Mouse (Mus musculus) forebrain, embryonic 14.5 days (tissue): ENCODE measurements around the gene Trrap. TPM values are rescaled to one million over a fixed set of nuclear protein-coding genes. Genes with fewer than 3 reads are reported as not detected.

Experiments used
- ATAC-seq: fragments of 200-750 bp; cut with Nextera tagmentation; 2 replicates; pipeline ENCODE4 v1.8.0; 2017; ENCODE audit warnings: mild to moderate bottlenecking, moderate library complexity
- DNase-seq: peaks from one replicate; pipeline ENCODE4 v3.0.0-alpha.2; 2015; ENCODE audit warnings: low spot score
- H3K27ac ChIP-seq: fragments of 300-500 bp; sonication (generic); 2 replicates; pipeline ENCODE4 v1.5.1; 2014; ENCODE audit warnings: low read depth, mild to moderate bottlenecking, control low read depth, low read length, moderate library complexity
- H3K27me3 ChIP-seq: fragments of 300-500 bp; sonication (generic); replicated peaks from 2 replicates; pipeline ENCODE4 v1.6.1; 2014; ENCODE audit warnings: low read length, control low read depth, mixed read lengths; ENCODE audit not compliant: control insufficient read depth, insufficient read depth
- H3K36me3 ChIP-seq: fragments of 300-500 bp; sonication (generic); 2 replicates; pipeline ENCODE4 v1.6.1; 2014; ENCODE audit warnings: low read length, control low read depth; ENCODE audit not compliant: control insufficient read depth, insufficient read depth
- H3K4me1 ChIP-seq: fragments of 300-500 bp; sonication (generic); 2 replicates; pipeline ENCODE4 v1.6.1; 2014; ENCODE audit warnings: antibody characterized with exemption, low read length, control low read depth; ENCODE audit not compliant: control insufficient read depth, insufficient read depth
- H3K4me2 ChIP-seq: fragments of 300-500 bp; sonication (generic); 2 replicates; pipeline ENCODE4 v1.6.1; 2014; ENCODE audit warnings: mild to moderate bottlenecking, control low read depth, low read length
- H3K4me3 ChIP-seq: fragments of 300-500 bp; sonication (generic); 2 replicates; pipeline ENCODE4 v1.5.1; 2014; ENCODE audit warnings: low read depth, low read length, control low read depth
- H3K9ac ChIP-seq: fragments of 300-500 bp; sonication (generic); 2 replicates; pipeline ENCODE4 v1.6.1; 2014; ENCODE audit warnings: mild to moderate bottlenecking, low read length, control low read depth, moderate library complexity
- H3K9me3 ChIP-seq: fragments of 300-500 bp; sonication (generic); replicated peaks from 2 replicates; pipeline ENCODE4 v1.6.1; 2016; ENCODE audit warnings: low read length, control low read depth, mixed read lengths; ENCODE audit not compliant: control insufficient read depth
- WGBS: fragments of 180-500 bp; shearing (Covaris S2); extraction: QIAGEN DNeasy Blood & Tissue Kit; methylation state at CpG from one replicate; pipeline ENCODE4 v1.1.7; 2014; 5-methylcytosine and 5-hydroxymethylcytosine counted together
- polyA plus RNA-seq: library from polyadenylated mRNA; unstranded; fragments of >200 nt; fragmentation: Nextera tagmentation; extraction: Ambion mirVana; gene quantifications from 2 replicates; pipeline ENCODE4 v1.2.1, GENCODE M21; 2014

The Trrap gene
- polyA plus RNA-seq, 1 experiment from 2014 or later, result 54.0 TPM

DNA sequence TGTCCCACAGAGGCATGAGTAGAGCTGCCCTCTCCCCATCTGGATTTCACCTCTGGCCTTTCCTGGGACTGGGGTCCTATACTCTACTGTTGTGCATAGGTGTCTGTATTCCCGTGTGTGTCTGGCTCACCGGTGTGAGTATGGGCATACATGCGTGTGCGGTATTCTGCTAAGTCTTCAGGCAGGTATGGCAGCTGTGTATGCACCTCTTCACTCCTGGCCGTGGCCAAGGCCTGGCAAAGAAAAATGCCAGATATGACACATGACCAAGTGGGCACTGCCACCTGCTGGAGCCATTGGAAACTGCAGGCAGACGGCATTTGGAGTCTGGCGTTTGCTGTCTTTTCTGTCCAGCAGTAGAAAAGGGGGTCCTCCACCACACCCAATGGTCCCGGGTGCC lies 32.6 kb upstream of the Trrap start:
- peak; percentile 76 for DNase-seq
- Histone ChIP-seq H3K4me3 (no peak overlapping the region), H3K4me1 (no peaks in the 10 kb centered on the region), H3K4me2 (no peak overlapping the region), H3K27ac (no peak overlapping the region), H3K9me3 (no peaks in the 10 kb centered on the region), H3K9ac (no peak overlapping the region), H3K36me3 (no peaks in the 10 kb centered on the region), H3K27me3 (no peaks in the 10 kb centered on the region)
- 32% methylated on average over 8 of the region's 8 CpGs for WGBS
- peak; percentile 55; the same call in 1 of the 2 replicates for ATAC-seq

DNA sequence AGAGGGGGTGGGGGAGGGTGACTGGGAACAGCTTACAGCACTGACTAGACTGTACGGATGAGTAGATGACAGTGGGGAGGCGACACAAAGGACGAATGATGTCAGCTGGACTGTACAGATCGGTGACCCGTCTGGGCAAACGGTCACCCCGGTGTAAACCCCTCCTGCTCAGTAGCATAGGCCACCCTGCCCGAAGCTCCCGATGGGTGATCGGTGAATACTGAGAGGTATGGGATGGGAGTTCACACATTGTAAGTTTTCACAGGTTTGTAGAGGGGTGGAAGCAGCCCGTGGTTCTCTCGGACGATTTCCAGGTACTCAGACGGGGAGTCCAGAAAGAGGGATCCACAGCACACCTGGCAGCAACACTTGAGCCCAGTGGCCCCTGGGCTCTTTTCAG lies 30.4 kb upstream of the Trrap start:
- no peak overlapping the region for H3K9ac ChIP-seq
- H3K36me3 ChIP-seq, result peaks cover 5% of the 10 kb centered on the region; the same call in 1 of the 2 replicates
- no peak overlapping the region for H3K27ac ChIP-seq
- H3K9me3 ChIP-seq, result no peaks in the 10 kb centered on the region
- DNase-seq (no peak), ATAC-seq (no peak)
- no peaks in the 10 kb centered on the region for H3K4me1 ChIP-seq
- no peak overlapping the region for H3K4me2 ChIP-seq
- 93% methylated on average over 14 of the region's 14 CpGs for WGBS
- no peak overlapping the region for H3K4me3 ChIP-seq
- H3K27me3 ChIP-seq, result no peaks in the 10 kb centered on the region

- no peak for DNase-seq
- ATAC-seq, result no peak
- WGBS, result 13% methylated on average over 5 of the region's 5 CpGs
- H3K4me1 ChIP-seq, result peaks cover under 1% of the 10 kb centered on the region; the same call in 1 of the 2 replicates
- no peak overlapping the region for H3K4me2 ChIP-seq
- H3K9me3 ChIP-seq, result no peaks in the 10 kb centered on the region
- no peaks in the 10 kb centered on the region for H3K27me3 ChIP-seq
- no peak overlapping the region for H3K27ac ChIP-seq
- H3K4me3 ChIP-seq, result no peak overlapping the region
- no peak overlapping the region for H3K9ac ChIP-seq
- H3K36me3 ChIP-seq, result peaks cover 8% of the 10 kb centered on the region; the same call in 1 of the 2 replicates
Observed at GRCm38 (mm10) chr5:144752432-144752831, 15.1 kb upstream of the Trrap start.

GRCm38 (mm10) chr5:144753041-144753440 lies 14.5 kb upstream of the Trrap start:
- Histone ChIP-seq H3K27ac (no peak overlapping the region), H3K27me3 (no peaks in the 10 kb centered on the region), H3K9ac (no peak overlapping the region), H3K4me2 (no peak overlapping the region), H3K4me1 (peaks cover 3% of the 10 kb centered on the region; the same call in 1 of the 2 replicates), H3K9me3 (no peaks in the 10 kb centered on the region), H3K4me3 (no peak overlapping the region), H3K36me3 (peaks cover 7% of the 10 kb centered on the region; the same call in 1 of the 2 replicates)
- DNase-seq, result peak; percentile 69
- WGBS, result 61% methylated on average over 7 of the region's 7 CpGs
- no peak for ATAC-seq

DNA sequence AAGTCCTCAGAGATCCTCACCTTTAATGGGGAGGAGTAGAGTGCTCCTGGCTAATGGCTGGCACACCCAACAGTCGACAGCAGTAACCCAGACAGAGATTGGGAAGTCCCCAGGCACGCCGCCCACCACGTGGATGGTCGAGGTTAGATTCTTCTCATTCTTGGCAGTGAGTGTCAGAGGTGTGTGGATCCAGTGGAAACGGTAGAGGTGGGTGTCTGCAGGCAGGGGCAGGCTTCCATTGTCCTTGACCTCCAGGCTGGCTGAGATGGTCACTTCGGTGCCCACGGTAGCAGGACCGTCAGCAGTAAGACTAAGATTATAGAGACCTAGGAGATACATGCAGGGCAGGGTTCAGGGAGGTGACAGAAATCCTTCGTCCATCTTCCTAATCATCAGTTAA lies 12.3 kb upstream of the Trrap start:
- Histone ChIP-seq H3K4me3 (no peak overlapping the region), H3K36me3 (no peaks in the 10 kb centered on the region), H3K9me3 (no peaks in the 10 kb centered on the region), H3K4me1 (peaks cover 11% of the 10 kb centered on the region; the same call in 1 of the 2 replicates), H3K27ac (no peak overlapping the region), H3K4me2 (no peak overlapping the region), H3K27me3 (no peaks in the 10 kb centered on the region), H3K9ac (no peak overlapping the region)
- DNase-seq (no peak), ATAC-seq (no peak)
- WGBS, result 88% methylated on average over 10 of the region's 10 CpGs

- 0 out of 2 replicates have a peak overlapping the region, but pooled peaks have one; percentile 80 for H3K27ac ChIP-seq
- no peak overlapping the region for H3K9ac ChIP-seq
- no peak overlapping the region for H3K4me2 ChIP-seq
- H3K4me3 ChIP-seq, result no peak overlapping the region
- no peaks in the 10 kb centered on the region for H3K9me3 ChIP-seq
- no peak for ATAC-seq
- peaks cover 11% of the 10 kb centered on the region; the same call in 1 of the 2 replicates for H3K4me1 ChIP-seq
- WGBS, result 92% methylated on average over 9 of the region's 9 CpGs
- DNase-seq, result no peak
- H3K36me3 ChIP-seq, result no peaks in the 10 kb centered on the region
- H3K27me3 ChIP-seq, result 0 out of 2 replicates have a peak, but pooled peaks cover 2% of the 10 kb centered on the region
Observed at GRCm38 (mm10) chr5:144757402-144757801, 10.1 kb upstream of the Trrap start.

DNA sequence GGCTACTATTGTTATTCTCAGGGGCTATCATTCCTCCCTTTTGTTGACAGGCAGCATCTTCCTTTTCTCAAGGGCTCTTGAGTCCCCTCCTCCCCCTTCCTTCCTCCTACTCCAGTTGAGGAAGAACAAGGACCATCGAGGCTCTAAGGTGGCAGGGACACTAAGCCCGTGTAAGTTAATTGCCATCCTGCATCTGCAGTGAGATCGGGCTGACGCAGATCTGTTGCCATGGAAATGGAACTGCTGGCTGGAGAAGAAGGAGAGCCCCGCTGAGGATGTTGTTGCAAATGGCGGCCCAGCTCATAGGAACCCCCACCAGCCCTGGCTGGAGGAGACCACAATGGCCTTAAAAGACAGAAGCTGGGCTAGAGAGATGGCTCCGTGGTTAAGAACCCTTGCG lies 9.1 kb upstream of the Trrap start:
- Histone ChIP-seq H3K9ac (peak overlapping the region; percentile 17; the same call in 1 of the 2 replicates), H3K27me3 (0 out of 2 replicates have a peak, but pooled peaks cover 5% of the 10 kb centered on the region), H3K36me3 (no peaks in the 10 kb centered on the region), H3K4me2 (peak overlapping the region; percentile 62), H3K4me1 (peaks cover 11% of the 10 kb centered on the region; the same call in 1 of the 2 replicates), H3K27ac (peak overlapping the region; percentile 80), H3K9me3 (no peaks in the 10 kb centered on the region), H3K4me3 (no peak overlapping the region)
- 6% methylated on average over 8 of the region's 8 CpGs for WGBS
- peak; percentile 83 for DNase-seq
- peak; percentile 68; the same call in 1 of the 2 replicates for ATAC-seq

DNA sequence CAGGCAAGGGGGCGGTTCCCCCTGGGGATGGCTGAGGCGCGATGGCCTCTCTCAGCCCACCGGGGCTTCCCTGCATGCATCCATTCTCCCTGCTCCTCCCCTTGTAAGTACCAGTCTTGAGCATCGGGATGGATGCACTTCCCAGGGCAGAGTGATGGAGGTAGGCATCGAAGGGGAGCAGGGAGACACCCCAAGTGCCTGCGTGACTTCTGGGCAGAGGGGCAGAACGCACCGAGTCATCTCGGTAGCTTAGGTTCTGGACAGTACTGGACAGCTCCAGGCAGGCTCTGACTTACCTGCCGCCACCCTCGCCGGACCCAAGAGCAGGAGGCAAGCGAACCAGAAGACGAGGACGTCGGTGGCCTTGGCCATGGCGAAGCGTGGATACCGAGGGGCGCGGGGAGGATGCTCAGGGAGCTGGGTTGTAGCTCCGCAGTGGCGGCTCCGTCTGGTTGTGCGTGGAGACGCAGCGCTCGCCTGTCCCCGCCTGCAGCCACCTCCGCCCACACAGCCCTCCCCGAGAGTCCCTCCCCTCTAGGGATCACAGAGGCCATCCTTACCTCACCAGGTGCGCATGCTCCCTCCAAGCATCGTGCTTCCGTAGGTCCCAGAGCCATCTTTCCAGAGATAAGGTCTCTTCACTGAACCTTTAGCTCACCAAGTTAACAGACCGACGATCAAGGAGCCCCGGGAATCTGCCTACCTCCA lies 6.2 kb upstream of the Trrap start, which contains the start of gene Tmem130:
Gene Tmem130, minus strand, starts transcription at position 658 of the 708 bp plus-strand sequence.
- Histone ChIP-seq H3K4me2 (peak within 1 kb of the TSS; percentile 62), H3K4me1 (peaks cover 11% of the 10 kb centered on the region; the same call in 1 of the 2 replicates), H3K27ac (peak within 1 kb of the TSS; percentile 70), H3K4me3 (peak within 1 kb of the TSS; percentile 46), H3K36me3 (no peaks in the 10 kb centered on the region), H3K9ac (peak within 1 kb of the TSS; percentile 70), H3K27me3 (0 out of 2 replicates have a peak, but pooled peaks cover 5% of the 10 kb centered on the region), H3K9me3 (no peaks in the 10 kb centered on the region)
- peak; percentile 75 for DNase-seq
- peak; percentile 84 for ATAC-seq
- 2% methylated on average over 36 of the region's 38 CpGs for WGBS

DNA sequence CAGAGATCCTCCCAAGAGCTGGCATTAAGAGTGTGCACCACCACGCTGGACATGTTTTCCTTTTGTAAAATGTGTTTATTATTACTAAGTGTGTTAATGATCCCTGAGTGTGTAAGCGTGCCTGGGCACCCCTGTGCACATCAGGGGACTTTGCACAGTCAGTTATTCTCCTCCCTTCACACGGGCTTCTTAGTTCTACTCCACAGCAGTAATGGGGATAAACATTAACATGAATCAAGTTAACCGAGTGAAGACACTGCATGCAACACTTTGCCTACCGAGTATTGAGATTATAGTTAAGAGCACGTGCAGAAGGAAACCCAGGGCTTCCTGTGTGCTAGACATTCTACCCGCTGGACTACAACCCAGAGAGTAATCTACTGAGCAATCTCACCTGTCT lies 1.5 kb upstream of the Trrap start:
- H3K9me3 ChIP-seq, result no peaks in the 10 kb centered on the region
- no peak overlapping the region for H3K4me2 ChIP-seq
- peaks cover under 1% of the 10 kb centered on the region; the same call in 1 of the 2 replicates for H3K36me3 ChIP-seq
- WGBS, result 83% methylated on average over 7 of the region's 7 CpGs
- no peak overlapping the region for H3K27ac ChIP-seq
- no peak overlapping the region for H3K4me3 ChIP-seq
- H3K27me3 ChIP-seq, result 0 out of 2 replicates have a peak, but pooled peaks cover 5% of the 10 kb centered on the region
- H3K4me1 ChIP-seq, result peaks cover 9% of the 10 kb centered on the region
- ATAC-seq (no peak), DNase-seq (no peak)
- no peak overlapping the region for H3K9ac ChIP-seq
